Mouse (Mus musculus): ENCODE results near the gene Pnpla3. TPM values are rescaled to one million over a fixed set of nuclear protein-coding genes. Genes with fewer than 3 reads are reported as not detected.

Gene Pnpla3
- polyA plus RNA-seq, 1 experiment = 39.9 TPM

DNA sequence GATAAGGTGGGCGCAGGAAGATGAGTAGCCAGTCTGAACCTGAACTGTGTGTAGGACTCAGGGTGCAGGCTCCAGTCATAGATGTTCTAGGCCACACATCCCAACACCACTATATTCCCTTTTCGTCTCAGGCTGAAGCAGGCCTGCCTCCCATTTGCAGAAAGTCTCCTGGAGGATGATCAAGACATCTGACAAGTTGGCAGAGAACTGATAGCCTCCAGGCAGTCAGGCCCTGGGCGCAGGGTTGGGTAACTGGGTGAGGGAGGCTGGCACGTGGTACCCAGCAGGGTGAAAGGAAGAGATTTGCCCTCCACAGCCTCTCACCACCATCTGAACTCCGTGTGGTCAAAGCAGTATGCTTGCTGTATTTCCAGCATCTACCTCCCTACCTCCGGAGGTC, 5.8 kb upstream of the Pnpla3 start:
- Histone ChIP-seq H3K4me1 (ENCODE audit: control insufficient read depth, insufficient read depth, low read length) (no peaks in the 10 kb centered on the region; the same call in 1 of the 2 replicates), H3K27ac (ENCODE audit: insufficient read depth, low read length) (no peak overlapping the region), H3K27me3 (ENCODE audit: control insufficient read depth, insufficient read depth, low read length) (no peaks in the 10 kb centered on the region), H3K4me3 (replicated peaks; ENCODE audit: insufficient read depth, low read depth, low read length) (no peak overlapping the region)
- DNase-seq = no peak
- 31% methylated on average over 6 of the region's 6 CpGs for WGBS
- TF ChIP-seq CTCF (IDR thresholded peaks at IDR 0.05; ENCODE audit: borderline replicate concordance, insufficient read depth, low read depth, low read length) = no peak
- TF ChIP-seq POLR2A (IDR thresholded peaks at IDR 0.05; ENCODE audit: borderline replicate concordance, insufficient read depth, low read length) = no peak

DNA sequence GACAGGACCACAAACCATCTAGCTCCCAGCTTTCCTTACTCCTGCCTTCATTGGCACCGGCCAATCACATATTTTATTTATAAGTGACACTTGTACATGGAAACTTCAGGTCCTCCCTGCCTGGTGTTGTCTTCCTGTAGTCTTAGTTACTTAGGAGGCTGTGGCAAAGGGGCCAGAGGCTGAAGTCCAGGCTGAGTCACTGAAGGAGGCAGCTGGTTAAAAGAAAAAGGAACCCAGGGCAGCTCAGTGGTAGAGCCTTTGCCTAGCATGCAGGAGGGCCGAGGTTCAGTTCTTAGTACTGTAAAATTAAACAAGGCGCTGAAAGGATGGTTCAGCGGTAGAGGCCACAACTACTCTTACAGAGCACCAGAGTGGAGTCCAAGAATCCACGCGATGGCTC, 819 bp upstream of the Pnpla3 start:
- WGBS = 72% methylated on average over 6 of the region's 6 CpGs
- no peak for DNase-seq
- H3K27ac ChIP-seq (ENCODE audit: insufficient read depth, low read length) = no peak overlapping the region

DNA sequence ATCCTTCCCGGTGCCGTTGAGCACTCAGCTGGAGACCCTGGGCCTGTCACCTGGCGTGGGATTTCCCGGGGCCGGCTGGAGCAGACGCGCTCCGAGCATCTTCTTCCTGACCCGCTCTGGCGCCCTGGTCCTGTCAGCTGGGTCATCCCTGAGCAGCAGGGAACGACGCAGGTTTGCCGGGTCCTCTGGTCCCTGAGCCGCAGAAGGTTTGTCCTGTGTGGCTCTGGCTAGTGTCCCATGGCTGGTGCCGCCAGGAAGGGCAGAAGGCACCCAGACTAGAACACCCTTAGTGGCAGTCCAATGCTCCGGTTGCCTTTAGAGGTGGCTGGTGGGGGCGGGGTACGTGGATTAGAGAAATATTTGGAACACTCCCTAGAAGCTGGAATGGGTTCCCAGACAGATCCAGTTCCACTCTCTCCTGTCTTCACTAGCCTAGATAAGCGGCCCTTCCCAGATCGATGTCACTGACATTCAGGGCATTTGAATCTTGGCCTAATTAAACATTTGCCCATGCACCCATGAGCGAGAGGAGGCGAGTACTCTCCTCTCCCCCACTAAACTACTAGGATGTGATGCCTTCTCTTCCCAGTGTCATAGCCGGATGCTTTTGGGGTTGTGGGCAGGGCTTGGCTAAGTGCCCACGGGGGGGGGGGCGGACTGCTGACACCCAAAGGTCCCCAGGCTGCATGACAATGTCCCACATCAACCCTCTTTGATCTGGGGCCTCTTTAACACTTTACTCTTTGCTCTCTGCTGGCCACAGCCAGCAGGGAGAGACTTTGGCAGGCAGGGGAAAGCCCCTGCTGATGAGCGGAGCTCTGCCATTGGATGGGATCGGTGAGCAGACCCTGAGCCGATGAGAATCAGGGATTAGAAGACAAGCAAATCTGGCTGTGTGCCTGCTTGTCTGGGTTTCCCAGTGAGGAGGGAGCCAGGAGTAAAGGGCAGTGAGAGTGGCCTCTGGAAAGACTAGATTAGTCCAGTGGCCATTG, 829 bp downstream of the Pnpla3 start:
- Histone ChIP-seq H3K27ac (ENCODE audit: insufficient read depth, low read length) (peak overlapping the region; percentile 83), H3K4me1 (ENCODE audit: control insufficient read depth, insufficient read depth, low read length) (peaks cover 8% of the 10 kb centered on the region), H3K27me3 (ENCODE audit: control insufficient read depth, insufficient read depth, low read length) (no peaks in the 10 kb centered on the region), H3K4me3 (replicated peaks; ENCODE audit: insufficient read depth, low read depth, low read length) (peak overlapping the region; percentile 69)
- DNase-seq = peak; percentile 68 to 76
- TF ChIP-seq POLR2A (IDR thresholded peaks at IDR 0.05; ENCODE audit: borderline replicate concordance, insufficient read depth, low read length) (peak; percentile 41; the same call in 1 of the 2 replicates), CTCF (IDR thresholded peaks at IDR 0.05; ENCODE audit: borderline replicate concordance, insufficient read depth, low read depth, low read length) (no peak)
- 1% methylated on average over 28 of the region's 28 CpGs for whole genome bisulfite sequencing

More for the DNA sequence above, 819 bp upstream of the Pnpla3 start:
- Histone ChIP-seq H3K4me1 (ENCODE audit: control insufficient read depth, insufficient read depth, low read length) (peaks cover 8% of the 10 kb centered on the region), H3K4me3 (replicated peaks; ENCODE audit: insufficient read depth, low read depth, low read length) (no peak overlapping the region), H3K27me3 (ENCODE audit: control insufficient read depth, insufficient read depth, low read length) (no peaks in the 10 kb centered on the region)
- TF ChIP-seq CTCF (IDR thresholded peaks at IDR 0.05; ENCODE audit: borderline replicate concordance, insufficient read depth, low read depth, low read length) = no peak
- no peak for TF ChIP-seq POLR2A (IDR thresholded peaks at IDR 0.05; ENCODE audit: borderline replicate concordance, insufficient read depth, low read length)

DNA sequence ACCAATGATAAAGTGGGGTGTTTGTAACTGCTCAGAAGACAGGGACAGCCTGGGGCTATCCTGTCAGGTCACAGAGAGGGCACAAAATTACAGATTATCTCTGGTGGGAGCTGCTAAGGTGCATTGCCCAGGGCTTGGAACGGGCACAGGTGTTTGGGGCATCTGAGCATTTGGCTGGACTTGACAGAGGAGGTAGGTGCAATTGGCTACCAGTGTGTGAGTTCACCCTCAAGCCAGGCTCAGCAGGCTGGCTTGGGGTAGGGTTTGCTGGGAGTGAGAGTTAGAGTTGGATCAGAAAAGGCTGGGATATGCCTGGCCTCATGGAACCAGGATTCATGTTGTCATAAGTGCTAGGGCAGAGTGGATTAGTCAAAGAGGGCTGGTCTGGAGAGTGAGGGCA, 1.9 kb downstream of the Pnpla3 start:
- no peaks in the 10 kb centered on the region for H3K27me3 ChIP-seq (ENCODE audit: control insufficient read depth, insufficient read depth, low read length)
- no peak overlapping the region for H3K4me3 ChIP-seq (replicated peaks; ENCODE audit: insufficient read depth, low read depth, low read length)
- H3K27ac ChIP-seq (ENCODE audit: insufficient read depth, low read length) = no peak overlapping the region
- TF ChIP-seq POLR2A (IDR thresholded peaks at IDR 0.05; ENCODE audit: borderline replicate concordance, insufficient read depth, low read length) = no peak
- 25% methylated on average over 1 of the region's 1 CpGs for WGBS
- DNase-seq = no peak
- peaks cover 8% of the 10 kb centered on the region for H3K4me1 ChIP-seq (ENCODE audit: control insufficient read depth, insufficient read depth, low read length)

DNA sequence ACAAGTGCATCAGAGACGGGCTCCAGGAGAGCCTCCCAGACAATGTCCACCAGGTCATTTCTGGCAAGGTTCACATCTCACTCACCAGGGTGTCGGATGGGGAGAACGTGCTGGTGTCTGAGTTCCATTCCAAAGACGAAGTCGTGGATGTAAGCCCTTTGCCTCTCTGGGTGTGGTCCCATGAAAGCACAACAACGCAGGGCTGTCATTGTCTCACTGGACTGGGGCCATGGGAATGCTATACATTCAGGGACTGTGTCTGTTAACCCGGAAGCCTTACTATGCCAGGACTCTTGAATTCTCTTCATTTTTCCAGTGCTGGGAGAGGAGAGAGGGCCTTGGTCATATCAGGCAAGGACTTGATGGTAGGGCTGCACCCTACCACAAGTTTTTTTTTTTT, 3.5 kb downstream of the Pnpla3 start:
- no peak for DNase-seq
- peaks cover 8% of the 10 kb centered on the region for H3K4me1 ChIP-seq (ENCODE audit: control insufficient read depth, insufficient read depth, low read length)
- no peaks in the 10 kb centered on the region for H3K27me3 ChIP-seq (ENCODE audit: control insufficient read depth, insufficient read depth, low read length)
- TF ChIP-seq POLR2A (IDR thresholded peaks at IDR 0.05; ENCODE audit: borderline replicate concordance, insufficient read depth, low read length) (no peak), CTCF (IDR thresholded peaks at IDR 0.05; ENCODE audit: borderline replicate concordance, insufficient read depth, low read depth, low read length) (no peak)
- H3K27ac ChIP-seq (ENCODE audit: insufficient read depth, low read length) = no peak overlapping the region
- 49% methylated on average over 7 of the region's 7 CpGs for WGBS
- no peak overlapping the region for H3K4me3 ChIP-seq (replicated peaks; ENCODE audit: insufficient read depth, low read depth, low read length)

DNA sequence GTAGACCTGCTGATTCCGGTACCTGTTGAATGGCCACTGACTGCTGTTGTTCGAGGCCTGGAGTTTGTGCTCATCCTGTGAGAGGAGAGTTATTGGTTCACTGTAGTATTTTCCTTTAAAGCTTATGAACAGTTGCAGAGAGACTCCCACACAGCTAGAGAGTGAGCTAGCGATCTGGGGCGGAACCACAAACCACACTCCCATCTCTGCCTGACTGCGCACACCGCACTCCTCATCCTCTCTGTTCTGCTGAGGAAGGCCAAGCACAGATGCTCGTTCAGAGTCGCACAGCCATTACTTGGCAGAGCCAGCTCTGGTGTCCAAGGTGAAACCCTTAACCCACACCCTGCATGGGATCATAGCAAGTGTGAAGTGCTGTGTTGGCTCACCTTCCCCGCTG, 11.1 kb downstream of the Pnpla3 start:
- H3K4me3 ChIP-seq (replicated peaks; ENCODE audit: insufficient read depth, low read depth, low read length) = no peak overlapping the region
- H3K4me1 ChIP-seq (ENCODE audit: control insufficient read depth, insufficient read depth, low read length) = no peaks in the 10 kb centered on the region
- WGBS = 96% methylated on average over 9 of the region's 9 CpGs
- no peak for DNase-seq
- TF ChIP-seq CTCF (IDR thresholded peaks at IDR 0.05; ENCODE audit: borderline replicate concordance, insufficient read depth, low read depth, low read length) (no peak), POLR2A (IDR thresholded peaks at IDR 0.05; ENCODE audit: borderline replicate concordance, insufficient read depth, low read length) (no peak)
- H3K27me3 ChIP-seq (ENCODE audit: control insufficient read depth, insufficient read depth, low read length) = no peaks in the 10 kb centered on the region
- no peak overlapping the region for H3K27ac ChIP-seq (ENCODE audit: insufficient read depth, low read length)

DNA sequence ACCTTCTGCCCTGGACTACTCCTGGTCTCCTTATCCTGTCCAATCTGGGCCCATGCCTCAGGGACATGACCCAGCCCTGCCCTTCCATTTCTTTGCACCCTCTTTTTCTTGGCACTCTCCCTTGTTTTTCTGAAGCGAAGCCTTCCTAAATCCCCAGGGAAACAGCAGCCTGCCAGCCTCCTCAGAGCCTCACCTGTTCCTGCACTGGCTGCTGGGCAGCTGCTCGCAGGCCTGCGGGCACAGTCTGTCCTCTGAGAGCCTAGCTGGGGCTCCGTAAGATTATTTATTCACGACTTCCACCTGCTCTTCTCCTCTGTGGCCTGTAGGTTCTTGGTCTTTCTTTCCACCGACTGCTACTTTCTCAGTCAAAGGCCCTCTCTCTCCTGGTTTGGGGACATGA, 14.4 kb downstream of the Pnpla3 start:
- H3K27ac ChIP-seq (ENCODE audit: insufficient read depth, low read length) = no peak overlapping the region
- no peak for DNase-seq
- no peaks in the 10 kb centered on the region for H3K27me3 ChIP-seq (ENCODE audit: control insufficient read depth, insufficient read depth, low read length)
- TF ChIP-seq POLR2A (IDR thresholded peaks at IDR 0.05; ENCODE audit: borderline replicate concordance, insufficient read depth, low read length) = no peak
- TF ChIP-seq CTCF (IDR thresholded peaks at IDR 0.05; ENCODE audit: borderline replicate concordance, insufficient read depth, low read depth, low read length) = no peak
- H3K4me3 ChIP-seq (replicated peaks; ENCODE audit: insufficient read depth, low read depth, low read length) = no peak overlapping the region
- no peaks in the 10 kb centered on the region for H3K4me1 ChIP-seq (ENCODE audit: control insufficient read depth, insufficient read depth, low read length)
- WGBS = 46% methylated on average over 6 of the region's 6 CpGs

DNA sequence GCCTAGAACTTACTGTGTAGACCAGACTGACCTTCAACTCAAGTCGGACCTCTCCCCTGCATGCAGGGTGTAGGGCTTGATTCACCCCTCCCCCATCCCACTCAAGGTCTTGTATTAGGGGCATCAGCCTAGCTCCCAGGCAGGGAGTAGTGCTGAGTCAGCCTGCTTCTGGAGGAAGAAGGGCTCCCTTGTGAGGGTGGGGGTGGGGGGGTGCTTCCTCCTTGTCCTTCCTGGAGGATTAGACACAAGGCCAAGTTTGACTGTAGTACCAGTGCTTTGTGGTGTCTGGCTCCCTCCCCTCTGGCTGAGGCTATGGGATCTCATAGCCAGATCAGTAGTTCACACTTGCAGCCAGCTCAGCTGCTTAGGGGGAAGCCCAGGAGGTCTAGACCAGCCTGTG, 16.3 kb downstream of the Pnpla3 start:
- H3K27me3 ChIP-seq (ENCODE audit: control insufficient read depth, insufficient read depth, low read length) = no peaks in the 10 kb centered on the region
- no peaks in the 10 kb centered on the region for H3K4me1 ChIP-seq (ENCODE audit: control insufficient read depth, insufficient read depth, low read length)
- DNase-seq = no peak
- WGBS = 65% methylated on average over 1 of the region's 1 CpGs
- no peak overlapping the region for H3K27ac ChIP-seq (ENCODE audit: insufficient read depth, low read length)
- H3K4me3 ChIP-seq (replicated peaks; ENCODE audit: insufficient read depth, low read depth, low read length) = no peak overlapping the region
- no peak for TF ChIP-seq CTCF (IDR thresholded peaks at IDR 0.05; ENCODE audit: borderline replicate concordance, insufficient read depth, low read depth, low read length)
- no peak for TF ChIP-seq POLR2A (IDR thresholded peaks at IDR 0.05; ENCODE audit: borderline replicate concordance, insufficient read depth, low read length)

Measured in cerebellum, adult 2 months (tissue).